Mouse (Mus musculus) granulocyte monocyte progenitor cell, adult 5-6 weeks (primary cell): ENCODE results near the gene Klhdc7a. TPM values are rescaled to one million over a fixed set of nuclear protein-coding genes. Genes with fewer than 3 reads are reported as not detected.

Source experiments
- ATAC-seq: replicated peaks from 2 replicates; pipeline ENCODE4 v1.8.0; 2016; ENCODE audit warnings: mild to moderate bottlenecking, moderate TSS enrichment, inconsistent platforms; ENCODE audit not compliant: poor library complexity, severe bottlenecking
- total RNA-seq, 2 experiments: library from RNA; stranded (forward) in 1 of 2; stranded (reverse) in 1 of 2; fragments of 200-712, 200-1000 nt in 1 of 2; fragments of >200 nt in 1 of 2; fragmentation: Nextera tagmentation in 1 of 2; gene quantifications; 2 replicates each; pipeline ENCODE4 v1.2.3; 2014 to 2017

Gene Klhdc7a
- total RNA-seq (2014; fragmentation: Nextera tagmentation) = not detected in 2 replicates
- total RNA-seq (2017) = not detected in 2 replicates

- no peak for ATAC-seq
Measured at GRCm38 (mm10) chr4:139967922-139968321, at the start of gene Klhdc7a. TSS of gene Klhdc7a (minus strand) at chr4:139968026.

DNA sequence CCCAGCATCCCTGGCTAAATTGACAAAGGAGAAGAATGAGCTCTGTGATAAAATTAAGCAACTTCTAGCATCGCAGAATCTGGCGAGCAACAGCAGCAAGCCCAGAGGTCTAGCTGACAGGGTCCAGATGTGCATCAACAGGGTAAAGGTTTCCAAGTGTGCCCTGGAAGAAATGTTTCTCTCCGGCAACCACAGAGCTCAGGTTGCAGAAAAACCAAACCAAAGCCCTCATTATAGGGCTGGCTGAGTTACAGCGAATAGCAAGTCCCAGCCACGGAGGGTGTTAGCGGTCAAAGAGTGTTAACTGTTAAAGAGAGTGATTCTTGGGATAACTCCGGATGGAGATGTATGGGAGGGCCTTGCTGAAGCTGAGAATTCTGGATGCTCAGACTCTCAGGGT is 48.1 kb upstream of the Klhdc7a start:
- ATAC-seq = no peak

DNA sequence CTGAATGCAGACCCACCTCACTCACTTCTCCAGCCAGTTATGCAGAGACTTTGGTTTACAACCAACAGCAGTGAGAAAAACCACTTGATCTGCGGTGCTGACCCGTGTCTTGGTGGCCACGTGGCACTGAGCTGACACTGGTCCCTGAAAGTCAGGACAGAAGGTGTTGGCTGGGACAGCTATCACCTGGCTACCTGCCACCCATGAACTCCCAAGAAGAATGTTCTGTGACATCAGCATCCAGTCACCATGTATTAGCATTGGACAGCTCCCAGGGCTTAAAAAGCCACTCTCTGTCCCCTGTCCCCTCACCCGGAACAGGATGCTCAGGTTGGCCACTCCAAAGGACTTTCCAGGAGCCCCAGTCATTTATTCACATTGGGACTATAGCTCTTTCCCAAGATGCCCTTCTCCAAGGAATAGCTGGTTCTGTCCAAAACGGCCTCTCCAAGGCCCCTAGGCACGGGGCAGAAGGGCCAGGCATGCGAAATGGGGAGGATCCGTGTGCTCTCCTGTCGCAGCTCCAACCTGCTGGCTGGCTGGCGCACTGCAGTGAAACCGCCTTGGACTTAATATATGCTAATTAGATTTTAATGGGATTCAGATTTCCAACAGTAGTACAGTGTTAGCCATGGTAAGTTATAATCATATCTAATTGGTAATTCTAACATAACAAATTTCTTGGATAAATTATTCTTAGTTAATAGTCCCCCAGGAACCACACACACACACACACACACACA is 43.1 kb upstream of the Klhdc7a start:
- no peak for ATAC-seq

DNA sequence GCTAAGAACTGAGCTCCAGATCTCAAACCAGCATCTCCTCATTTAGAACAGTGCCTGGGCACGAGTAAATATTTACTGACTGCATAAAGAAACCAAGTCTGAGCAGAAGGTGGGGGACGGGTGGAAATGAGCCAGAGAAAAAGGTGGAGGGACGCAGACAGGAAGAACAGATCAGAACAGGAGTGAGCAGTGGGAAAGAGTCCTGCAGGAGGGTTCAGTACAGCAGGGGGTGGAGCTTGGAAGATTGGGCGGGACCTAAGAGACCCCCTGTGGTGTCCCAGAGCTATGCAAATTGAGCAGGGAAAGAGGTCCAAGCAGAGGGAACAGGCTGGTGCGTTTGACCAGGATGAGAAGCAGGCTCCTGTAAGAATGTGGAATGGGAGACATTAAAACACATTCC is 37.1 kb upstream of the Klhdc7a start:
- ATAC-seq = no peak

GRCm38 (mm10) chr4:140004170-140004569 is 36.3 kb upstream of the Klhdc7a start:
- ATAC-seq = no peak

GRCm38 (mm10) chr4:140002069-140002468 is 34.2 kb upstream of the Klhdc7a start:
- no peak for ATAC-seq

- ATAC-seq = no peak
Measured at GRCm38 (mm10) chr4:140000911-140001310, 33.1 kb upstream of the Klhdc7a start.

- ATAC-seq = no peak
Measured at GRCm38 (mm10) chr4:139999033-139999432, 31.2 kb upstream of the Klhdc7a start.

DNA sequence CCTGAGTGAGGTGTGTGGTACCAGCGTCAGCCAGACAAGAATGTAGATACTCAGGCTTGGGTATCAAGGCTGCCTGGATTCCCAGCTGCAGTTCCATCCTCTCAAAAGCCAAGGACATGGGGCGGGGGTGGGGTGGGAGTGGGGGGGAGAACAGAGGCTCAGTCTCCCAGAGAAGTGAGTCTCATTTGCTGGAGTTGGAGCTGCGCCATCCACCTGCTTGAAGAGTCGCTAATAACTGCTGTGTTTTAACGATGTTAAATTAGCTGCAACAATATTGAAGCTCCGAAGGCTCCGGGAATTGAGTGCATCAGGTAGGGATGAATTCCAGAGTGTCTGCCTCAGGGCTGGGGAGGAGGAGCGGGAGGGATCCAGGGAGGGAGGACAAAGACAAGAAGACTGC is 27.8 kb upstream of the Klhdc7a start:
- ATAC-seq = no peak

DNA sequence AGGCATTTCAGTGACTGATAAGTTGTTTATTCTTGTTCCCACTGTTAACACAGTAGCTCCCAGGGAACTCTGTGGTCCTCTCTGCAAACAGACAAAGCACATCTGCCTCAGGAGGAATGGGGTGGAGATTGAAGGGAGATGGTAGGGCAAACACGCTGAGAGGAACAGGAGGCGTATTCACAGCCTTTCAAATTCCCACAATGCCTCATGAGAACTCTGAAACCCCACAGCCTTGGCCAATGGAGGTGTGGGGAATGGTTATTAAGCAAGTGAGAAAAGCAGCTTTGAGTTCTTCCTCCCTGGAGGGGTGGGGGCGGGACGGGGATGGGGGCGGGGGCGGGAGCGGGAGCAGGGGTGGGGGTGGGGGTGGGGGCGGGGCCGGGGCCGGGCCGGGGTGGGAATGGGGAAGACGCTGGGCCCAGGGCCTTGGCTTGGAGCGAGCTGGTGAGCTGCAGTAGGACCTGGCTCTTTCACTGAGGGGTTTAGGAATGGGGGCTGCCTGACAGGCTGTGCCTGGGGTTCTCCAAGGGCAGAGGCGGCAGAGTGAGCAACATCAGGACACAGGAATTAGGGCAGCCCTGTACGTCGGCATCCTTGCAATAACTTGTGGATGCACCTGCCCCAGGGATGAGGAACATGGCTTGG is 25.4 kb upstream of the Klhdc7a start:
- no peak for ATAC-seq

- no peak for ATAC-seq
Measured at GRCm38 (mm10) chr4:139986913-139987312, 19.1 kb upstream of the Klhdc7a start.

DNA sequence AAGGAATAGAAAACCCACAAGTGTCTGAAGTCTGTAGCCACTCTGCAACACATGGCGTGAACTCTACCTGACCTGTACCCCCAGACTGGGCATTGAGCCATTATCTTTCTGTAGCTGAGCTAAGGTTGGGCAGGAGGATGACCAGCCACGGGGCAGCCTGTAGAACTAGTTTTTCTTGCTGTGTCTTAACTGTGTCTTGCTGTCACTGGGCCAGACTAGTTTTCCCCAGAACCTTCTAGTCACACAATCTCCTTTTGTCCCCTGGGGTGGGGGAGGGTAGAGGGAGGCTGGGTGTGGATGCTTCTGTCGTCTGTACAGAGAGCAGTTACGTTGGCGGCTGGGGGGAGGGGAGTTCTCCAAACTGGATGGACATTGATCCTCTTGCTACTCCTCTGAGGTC is 10.9 kb upstream of the Klhdc7a start:
- no peak for ATAC-seq

DNA sequence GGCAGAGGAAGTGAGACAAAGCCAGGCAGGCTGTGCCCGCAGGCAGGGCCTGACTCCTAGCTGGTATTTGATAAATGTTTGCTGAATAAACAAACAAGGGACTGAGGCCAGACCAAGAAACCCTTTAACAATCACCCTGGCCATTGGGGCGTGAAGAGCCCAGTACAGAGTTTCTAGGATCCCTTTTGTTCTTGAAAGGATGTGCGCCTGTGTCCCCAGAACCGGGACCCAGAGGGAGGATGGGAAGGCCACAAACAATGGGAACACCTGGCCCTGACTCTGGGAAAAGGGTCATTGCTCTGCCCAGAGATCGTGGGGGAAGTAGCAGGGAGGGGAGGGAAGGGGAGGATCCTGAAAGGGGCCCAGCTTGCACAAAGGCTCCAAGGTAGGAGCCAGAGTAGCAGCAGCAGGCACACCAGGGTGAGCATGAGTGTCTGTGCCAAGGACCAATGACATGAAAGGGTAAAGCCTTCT is 9.5 kb upstream of the Klhdc7a start:
- no peak for ATAC-seq

DNA sequence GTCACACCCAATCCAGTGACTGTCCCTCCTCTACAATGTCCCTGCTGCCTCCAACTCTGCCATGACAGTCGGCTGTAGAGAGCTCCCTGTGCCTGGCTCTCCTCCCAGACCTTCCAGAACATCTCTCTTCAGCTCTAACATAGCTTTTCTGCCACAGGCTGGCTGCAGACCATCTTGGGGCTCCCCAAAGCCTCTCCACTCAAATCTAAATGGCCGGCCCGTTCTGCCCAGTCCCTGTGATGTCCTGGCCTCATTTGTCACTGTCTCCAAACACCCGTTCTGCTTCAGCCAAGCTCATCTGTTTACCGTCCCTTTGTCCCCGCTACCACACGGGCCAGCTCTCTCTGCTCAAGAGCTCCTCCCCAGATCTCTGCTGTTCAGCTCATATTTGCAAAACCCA is 6.7 kb upstream of the Klhdc7a start:
- no peak for ATAC-seq

GRCm38 (mm10) chr4:139967475-139967891 is 343 bp downstream of the Klhdc7a start:
- ATAC-seq = no peak

GRCm38 (mm10) chr4:139966981-139967380 is 845 bp downstream of the Klhdc7a start:
- no peak for ATAC-seq

DNA sequence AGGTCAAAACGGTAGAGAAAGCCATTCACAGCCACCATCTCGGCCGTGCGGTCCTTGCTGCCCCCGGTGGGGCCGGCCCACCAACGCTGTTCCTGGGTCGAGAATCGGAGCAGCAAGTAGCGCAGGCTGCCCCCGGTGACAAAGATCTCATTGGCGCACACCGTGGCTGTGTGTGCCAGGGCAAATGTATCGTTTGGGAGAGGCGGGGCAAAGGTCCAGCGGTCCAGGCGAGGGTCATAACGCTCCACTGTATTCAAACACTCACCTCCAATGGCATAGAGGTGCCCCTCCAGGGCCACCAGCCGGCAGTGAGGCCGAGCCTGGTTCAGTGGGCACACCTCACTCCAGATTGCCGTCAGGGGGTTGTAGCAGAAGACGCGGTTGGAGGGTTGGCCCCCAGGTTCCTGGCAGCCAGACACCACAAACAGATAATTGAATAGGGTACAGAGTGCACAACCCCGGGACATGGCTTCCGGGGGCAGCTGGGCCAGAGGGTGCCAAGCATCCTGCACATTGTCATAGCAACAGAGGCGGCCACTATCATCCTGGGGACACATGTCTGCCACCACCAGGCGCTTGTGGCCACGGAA is 2.1 kb downstream of the Klhdc7a start:
- ATAC-seq = no peak

GRCm38 (mm10) chr4:139964406-139964805 is 3.4 kb downstream of the Klhdc7a start:
- ATAC-seq = no peak

GRCm38 (mm10) chr4:139963911-139964310 is 3.9 kb downstream of the Klhdc7a start:
- ATAC-seq = no peak

GRCm38 (mm10) chr4:139963059-139963458 is 4.8 kb downstream of the Klhdc7a start:
- ATAC-seq = no peak

DNA sequence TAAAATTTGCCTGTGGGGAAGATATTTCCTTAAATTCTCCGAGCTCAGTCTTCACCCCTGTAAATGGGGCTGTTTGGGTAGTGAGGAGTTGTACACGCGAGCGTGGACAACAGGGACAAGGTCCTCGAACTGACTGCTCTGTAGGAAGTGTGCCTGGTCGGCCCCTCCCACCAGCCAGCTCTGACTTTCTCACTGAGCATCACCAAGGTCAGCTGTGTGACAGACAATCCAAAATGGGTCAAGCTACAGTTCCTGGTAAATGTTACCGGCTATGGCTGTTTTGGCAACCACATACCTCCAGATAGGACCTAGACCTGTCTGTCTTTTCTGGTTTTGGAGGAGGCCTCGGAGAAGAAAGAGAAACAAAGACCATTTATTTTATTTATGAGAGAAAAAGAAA is 6.0 kb downstream of the Klhdc7a start:
- no peak for ATAC-seq
